Mouse (Mus musculus): ENCODE data around the gene Slc25a11. TPM values are rescaled to one million over a fixed set of nuclear protein-coding genes. Genes with fewer than 3 reads are reported as not detected.

Gene Slc25a11
- polyA plus RNA-seq, 1 experiment = 143 TPM

DNA sequence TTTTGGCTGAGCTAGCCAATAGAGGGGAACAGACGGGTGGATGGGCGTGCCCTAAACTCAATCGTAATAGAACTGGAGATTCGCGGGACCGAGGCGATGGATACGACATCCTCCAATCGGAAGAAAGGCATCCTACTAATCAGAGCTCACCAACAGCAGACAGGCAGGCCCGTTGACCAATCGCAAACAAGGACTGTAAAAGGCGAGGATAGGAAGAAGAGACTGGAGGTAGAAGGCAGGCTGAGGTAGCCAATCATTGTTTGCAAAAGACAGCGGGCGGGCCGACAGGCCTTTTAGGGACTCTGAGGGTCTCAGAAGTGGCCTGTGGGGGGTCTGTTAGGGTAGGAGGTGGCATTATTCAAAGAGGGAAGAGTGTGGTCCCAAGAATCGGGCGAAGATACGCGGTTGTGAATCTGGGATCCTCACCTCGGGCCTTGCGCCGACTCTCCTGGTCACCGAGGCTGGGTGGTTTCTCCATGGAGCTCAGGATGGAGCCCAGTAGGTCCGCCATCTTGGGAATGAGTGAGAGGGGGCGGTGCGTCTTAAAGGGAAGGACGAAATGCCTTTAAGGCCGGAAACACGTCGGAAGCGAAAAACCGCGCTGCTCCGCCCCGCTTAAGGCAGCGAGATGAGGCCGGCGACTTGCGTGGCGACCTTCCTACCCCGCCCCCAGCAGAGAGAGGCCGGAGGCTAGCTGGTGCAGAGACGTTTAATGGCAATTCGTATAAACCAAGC is 21.7 kb upstream of the Slc25a11 start, which contains the start of gene Spag7:
Gene Spag7, minus strand, starts transcription at position 646 of the 735 bp plus-strand sequence.
- H3K27ac ChIP-seq (ENCODE audit: insufficient read depth, low read length) = peak within 1 kb of the TSS; percentile 83
- H3K4me1 ChIP-seq (ENCODE audit: control insufficient read depth, insufficient read depth, low read length) = no peaks in the 10 kb centered on the region
- peak within 1 kb of the TSS; percentile 42 for H3K4me3 ChIP-seq (ENCODE audit: insufficient read depth, low read length)
- no peak for TF ChIP-seq CTCF (IDR thresholded peaks at IDR 0.05; ENCODE audit: extremely low read depth, insufficient read depth, low read length)
- peak; percentile 82 for TF ChIP-seq POLR2A (IDR thresholded peaks at IDR 0.05; ENCODE audit: extremely low read depth, insufficient read depth, low read length)

DNA sequence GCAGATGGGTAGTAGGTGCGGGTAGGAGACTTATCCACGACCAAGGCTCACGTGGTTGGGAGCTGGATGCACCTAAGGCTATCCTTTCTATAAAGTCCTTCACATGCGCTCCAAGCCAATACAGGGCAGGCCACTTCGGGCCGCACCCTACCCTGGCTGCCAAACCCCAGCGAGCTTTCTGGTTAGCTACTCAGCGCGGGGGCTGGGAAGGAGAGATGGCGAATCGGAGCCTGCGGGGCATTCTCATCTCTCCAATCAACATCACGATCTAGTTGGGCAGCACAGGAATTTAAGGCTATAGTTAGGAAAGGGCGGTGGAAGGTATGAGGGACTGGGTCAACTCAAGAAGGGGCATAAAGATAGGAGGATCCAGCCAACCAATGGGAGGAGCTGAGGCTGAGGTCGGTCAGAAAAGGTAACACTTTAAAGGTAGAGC is 21.1 kb upstream of the Slc25a11 start:
- H3K27ac ChIP-seq (ENCODE audit: insufficient read depth, low read length) = no peak overlapping the region
- no peaks in the 10 kb centered on the region for H3K4me1 ChIP-seq (ENCODE audit: control insufficient read depth, insufficient read depth, low read length)
- TF ChIP-seq POLR2A (IDR thresholded peaks at IDR 0.05; ENCODE audit: extremely low read depth, insufficient read depth, low read length) (no peak), CTCF (IDR thresholded peaks at IDR 0.05; ENCODE audit: extremely low read depth, insufficient read depth, low read length) (no peak)
- H3K4me3 ChIP-seq (ENCODE audit: insufficient read depth, low read length) = peak overlapping the region; percentile 42

DNA sequence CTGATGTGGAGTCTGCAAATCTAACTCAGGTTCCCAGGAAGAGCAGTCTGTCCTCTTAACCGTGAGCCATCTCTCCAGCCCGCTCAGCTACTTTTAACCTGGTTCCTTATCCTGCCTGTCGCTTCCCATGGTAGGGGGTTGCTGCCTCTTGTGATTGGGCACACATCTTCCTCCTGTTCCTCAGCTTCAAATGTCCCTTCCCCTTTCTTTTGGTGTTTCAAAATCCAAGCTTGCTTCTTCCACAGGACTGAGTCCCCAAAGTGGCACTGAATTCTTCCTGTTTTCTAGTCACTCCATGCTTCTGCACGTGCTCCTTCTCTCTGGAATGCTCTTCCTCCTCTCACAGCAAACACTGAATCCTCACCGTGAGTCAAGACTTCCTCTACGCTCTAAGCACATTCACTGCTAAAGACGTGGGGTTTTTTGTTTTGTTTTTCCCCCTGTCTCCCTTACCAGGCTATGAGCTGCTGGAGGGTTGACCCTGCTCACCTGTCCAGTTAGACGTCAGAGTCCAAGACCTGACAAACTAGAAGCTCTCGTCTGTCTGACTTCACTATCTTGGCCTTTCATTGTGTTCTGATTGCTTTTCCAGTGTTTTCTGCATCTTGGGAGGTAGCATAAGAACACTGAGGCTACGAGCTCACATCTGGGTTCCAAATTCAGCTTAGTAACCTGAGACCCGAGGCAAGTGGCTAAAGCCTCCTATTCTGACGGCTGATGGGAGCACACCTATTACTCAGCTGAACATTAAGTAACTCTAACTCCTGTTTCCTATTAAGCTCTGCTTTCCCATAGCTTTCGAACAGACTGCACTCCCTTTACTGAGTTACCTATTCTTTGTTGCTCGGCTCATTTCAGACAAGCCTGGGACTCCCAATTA is 20.2 kb upstream of the Slc25a11 start:
- Histone ChIP-seq H3K27ac (ENCODE audit: insufficient read depth, low read length) (no peak overlapping the region), H3K4me1 (ENCODE audit: control insufficient read depth, insufficient read depth, low read length) (no peaks in the 10 kb centered on the region), H3K4me3 (ENCODE audit: insufficient read depth, low read length) (peak overlapping the region; percentile 42; the same call in 1 of the 2 replicates)
- no peak for TF ChIP-seq CTCF (IDR thresholded peaks at IDR 0.05; ENCODE audit: extremely low read depth, insufficient read depth, low read length)
- no peak for TF ChIP-seq POLR2A (IDR thresholded peaks at IDR 0.05; ENCODE audit: extremely low read depth, insufficient read depth, low read length)

DNA sequence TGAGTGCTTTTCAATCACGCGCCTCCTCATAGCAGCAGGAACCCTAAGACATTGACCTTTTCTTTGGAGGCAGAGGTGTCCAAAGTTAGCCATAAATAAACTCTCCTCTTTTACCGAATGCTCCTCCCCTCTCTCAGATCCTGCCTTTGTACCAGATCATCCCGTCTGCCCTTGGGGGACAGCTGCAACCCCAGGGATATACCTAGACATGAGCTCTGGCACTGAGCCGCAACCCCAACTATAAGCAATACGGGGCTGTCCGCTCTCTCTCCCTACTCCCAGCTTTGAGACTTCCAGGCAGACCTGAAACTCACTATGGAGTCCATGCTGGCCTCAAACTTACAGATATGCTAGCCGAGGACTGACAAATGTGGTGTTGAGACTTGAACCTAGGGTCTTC is 19.4 kb upstream of the Slc25a11 start:
- no peaks in the 10 kb centered on the region for H3K4me1 ChIP-seq (ENCODE audit: control insufficient read depth, insufficient read depth, low read length)
- H3K4me3 ChIP-seq (ENCODE audit: insufficient read depth, low read length) = no peak overlapping the region
- TF ChIP-seq CTCF (IDR thresholded peaks at IDR 0.05; ENCODE audit: extremely low read depth, insufficient read depth, low read length) (no peak), POLR2A (IDR thresholded peaks at IDR 0.05; ENCODE audit: extremely low read depth, insufficient read depth, low read length) (no peak)

DNA sequence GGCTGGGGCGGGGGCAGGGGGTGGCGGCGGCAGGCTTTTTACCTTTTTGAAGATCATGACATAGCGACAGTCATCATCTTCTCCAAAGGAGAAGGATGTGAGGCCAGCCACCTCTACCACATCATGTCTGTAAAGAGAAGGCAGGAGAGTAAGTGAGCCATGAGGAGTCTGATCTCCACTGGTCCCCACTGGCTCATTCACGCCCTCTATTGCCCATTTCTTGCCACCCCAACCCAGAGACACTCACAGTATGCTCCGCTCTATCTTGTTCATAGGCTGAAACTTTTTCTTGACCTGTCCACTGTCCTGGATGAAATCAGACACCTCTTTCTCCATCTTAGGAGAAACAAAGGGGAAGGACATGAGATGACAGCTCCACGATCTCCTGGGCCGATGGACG is 17.5 kb upstream of the Slc25a11 start:
- no peak overlapping the region for H3K4me3 ChIP-seq (ENCODE audit: insufficient read depth, low read length)
- H3K27ac ChIP-seq (ENCODE audit: insufficient read depth, low read length) = no peak overlapping the region
- no peaks in the 10 kb centered on the region for H3K4me1 ChIP-seq (ENCODE audit: control insufficient read depth, insufficient read depth, low read length)
- TF ChIP-seq CTCF (IDR thresholded peaks at IDR 0.05; ENCODE audit: extremely low read depth, insufficient read depth, low read length) (no peak), POLR2A (IDR thresholded peaks at IDR 0.05; ENCODE audit: extremely low read depth, insufficient read depth, low read length) (no peak)

More for the DNA sequence above, 19.4 kb upstream of the Slc25a11 start:
- H3K27ac ChIP-seq (ENCODE audit: insufficient read depth, low read length) = no peak overlapping the region

DNA sequence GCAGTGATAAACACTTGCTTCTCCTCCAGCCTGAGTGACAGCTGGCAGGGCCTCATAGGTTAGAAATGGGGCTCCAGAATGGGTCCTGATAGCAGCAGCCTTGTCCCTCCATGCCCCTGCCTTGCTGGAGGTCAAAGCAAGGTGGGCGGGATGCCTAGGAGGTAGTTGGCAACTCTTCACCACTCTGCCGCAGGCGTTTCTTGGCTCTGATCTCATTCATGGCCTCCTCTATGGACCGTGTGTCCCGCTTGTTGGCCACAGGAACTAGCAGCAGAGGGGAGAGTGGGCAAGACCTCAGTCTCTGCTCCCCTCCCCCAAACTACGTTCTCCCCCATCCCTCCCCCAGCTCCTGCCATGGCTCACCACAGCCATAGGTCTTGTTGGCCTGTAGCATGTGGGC is 16.7 kb upstream of the Slc25a11 start:
- no peak overlapping the region for H3K27ac ChIP-seq (ENCODE audit: insufficient read depth, low read length)
- no peak overlapping the region for H3K4me3 ChIP-seq (ENCODE audit: insufficient read depth, low read length)

DNA sequence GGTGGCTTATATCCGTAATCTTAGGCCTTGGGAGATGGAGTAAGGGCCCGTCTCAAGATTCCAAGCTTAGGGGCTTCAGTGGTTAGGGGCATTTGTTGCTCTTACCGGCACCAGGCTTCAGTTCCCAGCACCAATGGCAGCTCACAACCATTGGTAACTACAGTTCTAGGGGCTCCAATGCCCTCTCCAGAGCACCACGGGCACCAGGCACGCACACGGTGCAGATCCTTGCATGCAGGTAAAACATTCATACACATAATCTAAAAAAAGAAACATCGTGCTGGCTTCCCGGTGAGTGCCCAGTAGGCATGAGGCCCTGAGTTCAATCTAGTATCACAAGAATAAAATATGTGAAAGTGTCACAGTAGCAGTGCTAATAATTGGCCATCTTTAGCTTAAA is 15.8 kb upstream of the Slc25a11 start:
- TF ChIP-seq POLR2A (IDR thresholded peaks at IDR 0.05; ENCODE audit: extremely low read depth, insufficient read depth, low read length) (no peak), CTCF (IDR thresholded peaks at IDR 0.05; ENCODE audit: extremely low read depth, insufficient read depth, low read length) (no peak)
- no peaks in the 10 kb centered on the region for H3K4me1 ChIP-seq (ENCODE audit: control insufficient read depth, insufficient read depth, low read length)
- H3K4me3 ChIP-seq (ENCODE audit: insufficient read depth, low read length) = no peak overlapping the region
- H3K27ac ChIP-seq (ENCODE audit: insufficient read depth, low read length) = no peak overlapping the region

More for the DNA sequence above, 16.7 kb upstream of the Slc25a11 start:
- no peaks in the 10 kb centered on the region for H3K4me1 ChIP-seq (ENCODE audit: control insufficient read depth, insufficient read depth, low read length)
- TF ChIP-seq CTCF (IDR thresholded peaks at IDR 0.05; ENCODE audit: extremely low read depth, insufficient read depth, low read length) = no peak
- no peak for TF ChIP-seq POLR2A (IDR thresholded peaks at IDR 0.05; ENCODE audit: extremely low read depth, insufficient read depth, low read length)

DNA sequence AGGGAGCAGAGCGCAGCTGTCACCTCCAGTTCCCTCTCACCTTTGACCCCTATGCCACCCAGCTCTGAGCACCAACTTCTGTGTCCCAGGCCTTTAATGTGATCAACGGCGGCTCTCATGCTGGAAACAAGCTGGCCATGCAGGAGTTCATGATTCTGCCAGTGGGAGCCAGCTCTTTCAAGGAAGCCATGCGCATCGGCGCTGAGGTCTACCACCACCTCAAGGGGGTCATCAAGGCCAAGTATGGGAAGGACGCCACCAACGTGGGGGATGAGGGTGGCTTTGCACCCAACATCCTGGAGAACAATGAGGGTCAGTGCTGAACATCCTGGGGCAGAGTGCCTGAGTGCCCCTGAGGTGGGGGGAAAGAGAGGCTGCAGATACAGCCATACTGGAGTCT is 13.3 kb upstream of the Slc25a11 start:
- H3K4me1 ChIP-seq (ENCODE audit: control insufficient read depth, insufficient read depth, low read length) = no peaks in the 10 kb centered on the region
- H3K27ac ChIP-seq (ENCODE audit: insufficient read depth, low read length) = no peak overlapping the region
- TF ChIP-seq POLR2A (IDR thresholded peaks at IDR 0.05; ENCODE audit: extremely low read depth, insufficient read depth, low read length) = no peak
- TF ChIP-seq CTCF (IDR thresholded peaks at IDR 0.05; ENCODE audit: extremely low read depth, insufficient read depth, low read length) = no peak
- H3K4me3 ChIP-seq (ENCODE audit: insufficient read depth, low read length) = no peak overlapping the region

DNA sequence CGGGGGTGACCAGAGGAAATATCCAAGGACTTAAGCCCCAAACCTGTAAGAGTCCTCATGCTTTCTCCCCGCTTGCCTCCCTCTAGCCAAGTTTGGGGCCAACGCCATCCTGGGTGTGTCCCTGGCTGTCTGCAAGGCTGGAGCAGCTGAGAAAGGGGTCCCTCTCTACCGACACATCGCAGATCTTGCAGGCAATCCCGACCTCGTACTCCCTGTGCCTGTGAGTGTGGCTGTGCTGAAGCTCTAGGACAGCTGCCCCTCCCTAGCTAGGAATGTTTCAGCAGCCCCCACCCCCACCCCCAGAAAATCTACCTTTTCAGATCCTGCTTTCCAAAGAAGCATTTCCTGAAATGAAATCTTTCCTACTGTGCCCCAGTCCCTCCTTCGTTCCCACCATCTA is 11.7 kb upstream of the Slc25a11 start:
- Histone ChIP-seq H3K4me3 (ENCODE audit: insufficient read depth, low read length) (no peak overlapping the region), H3K27ac (ENCODE audit: insufficient read depth, low read length) (no peak overlapping the region), H3K4me1 (ENCODE audit: control insufficient read depth, insufficient read depth, low read length) (no peaks in the 10 kb centered on the region)
- TF ChIP-seq POLR2A (IDR thresholded peaks at IDR 0.05; ENCODE audit: extremely low read depth, insufficient read depth, low read length) (no peak), CTCF (IDR thresholded peaks at IDR 0.05; ENCODE audit: extremely low read depth, insufficient read depth, low read length) (no peak)
